Mouse (Mus musculus) lung, adult 2 months (tissue): ENCODE data around the gene Golph3.

ENCODE experiments used
- CTCF ChIP-seq: fragments of 200-500 bp; IDR thresholded peaks from 2 replicates; pipeline ENCODE4 v1.5.1; 2011; ENCODE audit warnings: mild to moderate bottlenecking, low read length, control low read depth; ENCODE audit not compliant: insufficient read depth
- POLR2A ChIP-seq: fragments of 200-500 bp; IDR thresholded peaks from 2 replicates; pipeline ENCODE4 v1.6.1; 2011; ENCODE audit warnings: low read depth, mild to moderate bottlenecking, control low read depth, low read length, borderline replicate concordance; ENCODE audit errors: extremely low read depth

DNA sequence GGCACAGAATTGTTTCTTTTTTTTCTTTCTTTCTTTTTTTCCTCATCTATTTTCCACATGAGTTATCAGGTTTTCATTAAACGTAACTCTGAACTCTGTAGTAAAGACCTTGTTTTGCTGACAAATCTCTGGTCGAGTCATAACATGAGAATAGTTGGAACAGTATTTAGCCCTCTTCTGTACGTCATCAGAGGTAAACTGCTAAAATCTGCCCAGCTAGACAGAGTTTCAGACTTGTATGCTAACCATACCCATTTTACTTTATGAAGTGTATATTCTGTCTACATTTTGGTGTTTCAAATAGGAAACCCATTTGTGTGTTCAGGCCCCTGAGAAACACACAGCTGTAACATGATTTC is 16.5 kb downstream of the Golph3 start:
- TF ChIP-seq POLR2A (no peak), CTCF (no peak)
